Comparison of ENCODE assay signal across 1 mouse cellular context in genomic region chr8:4322470-4322869, GRCm38 (mm10).
TF ChIP-seq lines count a peak whose summit lies in the region.

No protein-coding gene starts in this region.

TF ChIP-seq in MEL, 35 proteins besides CTCF, POLR2A, EP300 and RAD21 (continued from another document):
- TF ChIP-seq ETS1 (IDR thresholded peaks at IDR 0.05; ENCODE audit: low read depth, low read length) (no peak), USF1 (IDR thresholded peaks at IDR 0.05; ENCODE audit: low read depth, low read length) (no peak), TCF12 (IDR thresholded peaks at IDR 0.05; ENCODE audit: low read depth, low read length) (no peak), CHD2 (IDR thresholded peaks at IDR 0.05; ENCODE audit: low read length) (no peak)
